Mouse (Mus musculus) brain, embryonic 14.5 days (tissue): ENCODE measurements around the gene Pld1.

Experiments
- CTCF ChIP-seq: fragments of 200-500 bp; IDR thresholded peaks from 2 replicates; pipeline ENCODE4 v1.5.1; 2012; ENCODE audit warnings: inconsistent platforms, mild to moderate bottlenecking, moderate library complexity, borderline replicate concordance; ENCODE audit not compliant: insufficient read depth, insufficient read length; ENCODE audit errors: extremely low read depth
- POLR2A ChIP-seq: fragments of 200-500 bp; IDR thresholded peaks from 2 replicates; pipeline ENCODE4 v1.6.1; 2012; ENCODE audit warnings: mild to moderate bottlenecking, inconsistent platforms, borderline replicate concordance; ENCODE audit not compliant: poor library complexity, insufficient read depth, insufficient read length, severe bottlenecking; ENCODE audit errors: extremely low read depth

GRCm38 (mm10) chr3:27936731-27937130 is 1.8 kb upstream of the Pld1 start:
- TF ChIP-seq CTCF: no peak
- TF ChIP-seq POLR2A: no peak
